Mouse (Mus musculus) mouse trophoblast stem cell (cell line): ENCODE results near the gene Arg1.

ENCODE experiments used
- in situ Hi-C, 2 experiments: fragments of 300-500 bp; cut with MseI, MboI; formaldehyde crosslinking; loops; 2 replicates in 1 of 2; 3 replicates in 1 of 2; pipeline ENCODE4 v1.15.1; 2025

Gene Arg1

GRCm38 (mm10) chr10:24912576-24912975 is 14.7 kb downstream of the Arg1 start:
- in situ Hi-C loops = no loop called here

DNA sequence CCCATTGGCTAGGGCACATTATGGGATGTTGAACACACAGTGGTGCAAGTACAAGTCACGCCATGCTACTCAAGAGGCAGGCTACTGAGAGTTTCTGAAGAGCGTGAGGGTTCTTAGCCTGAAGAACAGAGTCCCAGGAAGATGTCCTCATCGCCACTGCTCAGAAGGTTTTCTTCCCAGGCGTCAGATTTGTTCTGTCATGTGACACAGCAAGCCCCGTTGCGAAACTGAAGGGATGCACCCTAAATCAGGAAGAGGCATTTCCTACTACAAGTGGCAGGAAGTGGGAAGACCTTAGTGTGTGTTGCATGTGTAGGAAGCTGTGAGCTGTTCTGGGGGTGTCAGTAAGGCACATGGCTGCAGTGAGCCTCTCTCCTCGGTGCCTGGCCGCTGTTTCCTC is 16.1 kb downstream of the Arg1 start:
- in situ Hi-C loops = no loop called here

DNA sequence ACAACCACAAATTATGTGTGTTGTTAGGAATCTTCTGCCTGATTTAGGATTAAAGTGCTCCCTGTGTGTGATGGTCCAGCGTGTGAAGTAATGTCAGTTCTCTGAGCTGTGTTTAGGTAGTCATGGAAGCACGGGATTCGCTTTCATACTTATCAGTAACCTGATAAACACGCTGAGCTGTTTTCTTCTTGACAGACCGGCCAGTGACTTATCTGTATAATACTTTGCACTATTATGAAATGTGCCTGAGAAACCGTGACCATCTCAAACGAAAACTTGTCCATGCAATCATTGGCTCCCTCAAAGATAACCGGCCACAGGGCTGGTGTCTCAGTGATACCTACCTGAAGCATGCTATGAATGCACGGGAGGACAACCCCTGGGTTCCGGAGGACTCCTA is 21.7 kb downstream of the Arg1 start:
- in situ Hi-C loops = no loop called here

DNA sequence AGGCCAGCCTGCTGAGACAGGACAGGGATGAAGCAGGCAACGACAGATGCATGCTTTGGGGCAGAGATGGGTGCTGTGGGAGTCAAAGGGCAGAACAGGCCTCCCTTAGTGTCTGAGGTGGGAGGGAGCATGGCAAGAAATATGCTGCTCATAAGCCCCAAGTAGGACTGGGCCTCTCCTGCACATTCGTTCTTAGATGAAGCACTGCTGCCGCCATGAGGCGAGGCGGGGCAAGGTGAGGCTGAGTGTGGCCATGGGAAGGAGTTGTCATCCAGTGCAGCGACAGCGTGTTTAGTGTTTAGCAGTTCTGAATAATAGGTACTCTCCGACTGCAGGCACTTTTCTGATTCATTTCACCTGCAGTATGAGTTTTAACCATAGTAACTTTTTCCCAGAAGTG is 31.4 kb downstream of the Arg1 start:
- in situ Hi-C loops = no loop called here

DNA sequence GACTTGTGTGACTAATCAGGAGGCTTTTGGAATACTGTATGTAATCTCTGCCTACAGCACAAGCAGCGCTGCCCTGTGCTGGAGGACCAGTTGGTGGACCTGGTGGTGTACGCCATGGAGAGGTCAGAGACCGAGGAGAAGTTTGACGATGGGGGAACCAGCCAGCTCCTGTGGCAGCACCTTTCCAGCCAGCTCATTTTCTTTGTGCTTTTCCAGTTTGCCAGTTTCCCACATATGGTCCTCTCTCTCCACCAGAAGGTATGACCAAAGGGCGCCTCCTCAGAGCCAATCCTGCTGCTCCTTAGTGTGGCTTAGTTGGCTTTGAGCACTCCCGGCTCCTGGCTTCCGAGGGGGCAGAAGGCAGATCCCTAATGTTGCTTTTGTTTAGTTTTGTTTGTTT is 38.9 kb downstream of the Arg1 start:
- in situ Hi-C loops = no loop called here

- in situ Hi-C loops = no loop called here
Observed at GRCm38 (mm10) chr10:24886008-24886407, 41.3 kb downstream of the Arg1 start.

GRCm38 (mm10) chr10:24873624-24874023 is 53.7 kb downstream of the Arg1 start:
- in situ Hi-C loops = no loop called here

GRCm38 (mm10) chr10:24869760-24870290 is 57.5 kb downstream of the Arg1 start, which contains the start of gene Med23:
Gene Med23 (plus strand): TSS chr10:24869986.
- in situ Hi-C loops = no loop called here
